Mouse (Mus musculus): ENCODE data around the gene Clec4e. TPM values are rescaled to one million over a fixed set of nuclear protein-coding genes. Genes with fewer than 3 reads are reported as not detected.

The Clec4e gene
- polyA plus RNA-seq, 1 experiment, result 0.08 TPM

- WGBS, result 40% methylated on average over 10 of the region's 10 CpGs
- no peak overlapping the region for H3K4me3 ChIP-seq (ENCODE audit: control insufficient read depth, insufficient read depth, low read length)
Observed at GRCm38 (mm10) chr6:123288931-123289330, 739 bp downstream of the Clec4e start.

GRCm38 (mm10) chr6:123286311-123286710 lies 3.4 kb downstream of the Clec4e start:
- Histone ChIP-seq H3K4me1 (replicated peaks; ENCODE audit: control insufficient read depth, insufficient read depth, low read length) (no peaks in the 10 kb centered on the region), H3K36me3 (ENCODE audit: control insufficient read depth, insufficient read depth, low read length) (no peaks in the 10 kb centered on the region), H3K27ac (ENCODE audit: control insufficient read depth, insufficient read depth, low read length) (no peak overlapping the region), H3K27me3 (ENCODE audit: control insufficient read depth, insufficient read depth, low read length) (no peaks in the 10 kb centered on the region), H3K4me3 (ENCODE audit: control insufficient read depth, insufficient read depth, low read length) (no peak overlapping the region)
- no peak for DNase-seq
- 9% methylated on average over 2 of the region's 2 CpGs for WGBS
- no peak for TF ChIP-seq POLR2A (IDR thresholded peaks at IDR 0.05; ENCODE audit: control insufficient read depth, extremely low read depth, insufficient read depth, low read length, poor library complexity)
- no peak for TF ChIP-seq CTCF (IDR thresholded peaks at IDR 0.05; ENCODE audit: borderline replicate concordance, control insufficient read depth, extremely low read depth, insufficient read depth, low read length, poor library complexity)

More at GRCm38 (mm10) chr6:123288931-123289330, 739 bp downstream of the Clec4e start:
- H3K27me3 ChIP-seq (ENCODE audit: control insufficient read depth, insufficient read depth, low read length), result no peaks in the 10 kb centered on the region
- H3K27ac ChIP-seq (ENCODE audit: control insufficient read depth, insufficient read depth, low read length), result no peak overlapping the region
- no peak for DNase-seq
- no peaks in the 10 kb centered on the region for H3K36me3 ChIP-seq (ENCODE audit: control insufficient read depth, insufficient read depth, low read length)
- TF ChIP-seq CTCF (IDR thresholded peaks at IDR 0.05; ENCODE audit: borderline replicate concordance, control insufficient read depth, extremely low read depth, insufficient read depth, low read length, poor library complexity) (no peak), POLR2A (IDR thresholded peaks at IDR 0.05; ENCODE audit: control insufficient read depth, extremely low read depth, insufficient read depth, low read length, poor library complexity) (no peak)
- no peaks in the 10 kb centered on the region for H3K4me1 ChIP-seq (replicated peaks; ENCODE audit: control insufficient read depth, insufficient read depth, low read length)

- Histone ChIP-seq H3K4me3 (ENCODE audit: control insufficient read depth, insufficient read depth, low read length) (no peak overlapping the region), H3K4me1 (replicated peaks; ENCODE audit: control insufficient read depth, insufficient read depth, low read length) (no peaks in the 10 kb centered on the region), H3K27me3 (ENCODE audit: control insufficient read depth, insufficient read depth, low read length) (no peaks in the 10 kb centered on the region), H3K27ac (ENCODE audit: control insufficient read depth, insufficient read depth, low read length) (no peak overlapping the region), H3K36me3 (ENCODE audit: control insufficient read depth, insufficient read depth, low read length) (no peaks in the 10 kb centered on the region)
- WGBS, result 97% methylated on average over 2 of the region's 2 CpGs
- no peak for DNase-seq
- TF ChIP-seq POLR2A (IDR thresholded peaks at IDR 0.05; ENCODE audit: control insufficient read depth, extremely low read depth, insufficient read depth, low read length, poor library complexity), result no peak
- TF ChIP-seq CTCF (IDR thresholded peaks at IDR 0.05; ENCODE audit: borderline replicate concordance, control insufficient read depth, extremely low read depth, insufficient read depth, low read length, poor library complexity), result no peak
Observed at GRCm38 (mm10) chr6:123279443-123279842, 10.2 kb downstream of the Clec4e start.

- H3K4me1 ChIP-seq (replicated peaks; ENCODE audit: control insufficient read depth, insufficient read depth, low read length), result no peaks in the 10 kb centered on the region
- WGBS, result 14% methylated on average over 5 of the region's 5 CpGs
Observed at GRCm38 (mm10) chr6:123266945-123267344, 22.7 kb downstream of the Clec4e start.

GRCm38 (mm10) chr6:123265809-123266208 lies 23.9 kb downstream of the Clec4e start:
- Histone ChIP-seq H3K4me1 (replicated peaks; ENCODE audit: control insufficient read depth, insufficient read depth, low read length) (no peaks in the 10 kb centered on the region), H3K36me3 (ENCODE audit: control insufficient read depth, insufficient read depth, low read length) (no peaks in the 10 kb centered on the region), H3K27ac (ENCODE audit: control insufficient read depth, insufficient read depth, low read length) (no peak overlapping the region), H3K4me3 (ENCODE audit: control insufficient read depth, insufficient read depth, low read length) (no peak overlapping the region), H3K27me3 (ENCODE audit: control insufficient read depth, insufficient read depth, low read length) (no peaks in the 10 kb centered on the region)
- TF ChIP-seq POLR2A (IDR thresholded peaks at IDR 0.05; ENCODE audit: control insufficient read depth, extremely low read depth, insufficient read depth, low read length, poor library complexity) (no peak), CTCF (IDR thresholded peaks at IDR 0.05; ENCODE audit: borderline replicate concordance, control insufficient read depth, extremely low read depth, insufficient read depth, low read length, poor library complexity) (no peak)
- DNase-seq, result no peak
- 82% methylated on average over 4 of the region's 4 CpGs for whole genome bisulfite sequencing

More at GRCm38 (mm10) chr6:123266945-123267344, 22.7 kb downstream of the Clec4e start:
- no peaks in the 10 kb centered on the region for H3K27me3 ChIP-seq (ENCODE audit: control insufficient read depth, insufficient read depth, low read length)
- TF ChIP-seq POLR2A (IDR thresholded peaks at IDR 0.05; ENCODE audit: control insufficient read depth, extremely low read depth, insufficient read depth, low read length, poor library complexity) (no peak), CTCF (IDR thresholded peaks at IDR 0.05; ENCODE audit: borderline replicate concordance, control insufficient read depth, extremely low read depth, insufficient read depth, low read length, poor library complexity) (no peak)
- no peak overlapping the region for H3K27ac ChIP-seq (ENCODE audit: control insufficient read depth, insufficient read depth, low read length)
- DNase-seq, result no peak
- H3K4me3 ChIP-seq (ENCODE audit: control insufficient read depth, insufficient read depth, low read length), result no peak overlapping the region
- no peaks in the 10 kb centered on the region for H3K36me3 ChIP-seq (ENCODE audit: control insufficient read depth, insufficient read depth, low read length)

- no peaks in the 10 kb centered on the region for H3K4me1 ChIP-seq (replicated peaks; ENCODE audit: control insufficient read depth, insufficient read depth, low read length)
- no peaks in the 10 kb centered on the region for H3K36me3 ChIP-seq (ENCODE audit: control insufficient read depth, insufficient read depth, low read length)
- H3K27me3 ChIP-seq (ENCODE audit: control insufficient read depth, insufficient read depth, low read length), result no peaks in the 10 kb centered on the region
- no peak for TF ChIP-seq CTCF (IDR thresholded peaks at IDR 0.05; ENCODE audit: borderline replicate concordance, control insufficient read depth, extremely low read depth, insufficient read depth, low read length, poor library complexity)
- TF ChIP-seq POLR2A (IDR thresholded peaks at IDR 0.05; ENCODE audit: control insufficient read depth, extremely low read depth, insufficient read depth, low read length, poor library complexity), result no peak
- DNase-seq, result no peak
- no peak overlapping the region for H3K4me3 ChIP-seq (ENCODE audit: control insufficient read depth, insufficient read depth, low read length)
- H3K27ac ChIP-seq (ENCODE audit: control insufficient read depth, insufficient read depth, low read length), result no peak overlapping the region
- 93% methylated on average over 3 of the region's 3 CpGs for WGBS
Observed at GRCm38 (mm10) chr6:123264194-123264593, 25.5 kb downstream of the Clec4e start.

Measured in thymus, adult 2 months (tissue).